Mouse (Mus musculus): ENCODE measurements around the gene Kif1b. TPM values are rescaled to one million over a fixed set of nuclear protein-coding genes. Genes with fewer than 3 reads are reported as not detected.

The Kif1b gene
- polyA plus RNA-seq (2012; rRNA removed) = 9.4 and 19.4 TPM in 2 replicates

DNA sequence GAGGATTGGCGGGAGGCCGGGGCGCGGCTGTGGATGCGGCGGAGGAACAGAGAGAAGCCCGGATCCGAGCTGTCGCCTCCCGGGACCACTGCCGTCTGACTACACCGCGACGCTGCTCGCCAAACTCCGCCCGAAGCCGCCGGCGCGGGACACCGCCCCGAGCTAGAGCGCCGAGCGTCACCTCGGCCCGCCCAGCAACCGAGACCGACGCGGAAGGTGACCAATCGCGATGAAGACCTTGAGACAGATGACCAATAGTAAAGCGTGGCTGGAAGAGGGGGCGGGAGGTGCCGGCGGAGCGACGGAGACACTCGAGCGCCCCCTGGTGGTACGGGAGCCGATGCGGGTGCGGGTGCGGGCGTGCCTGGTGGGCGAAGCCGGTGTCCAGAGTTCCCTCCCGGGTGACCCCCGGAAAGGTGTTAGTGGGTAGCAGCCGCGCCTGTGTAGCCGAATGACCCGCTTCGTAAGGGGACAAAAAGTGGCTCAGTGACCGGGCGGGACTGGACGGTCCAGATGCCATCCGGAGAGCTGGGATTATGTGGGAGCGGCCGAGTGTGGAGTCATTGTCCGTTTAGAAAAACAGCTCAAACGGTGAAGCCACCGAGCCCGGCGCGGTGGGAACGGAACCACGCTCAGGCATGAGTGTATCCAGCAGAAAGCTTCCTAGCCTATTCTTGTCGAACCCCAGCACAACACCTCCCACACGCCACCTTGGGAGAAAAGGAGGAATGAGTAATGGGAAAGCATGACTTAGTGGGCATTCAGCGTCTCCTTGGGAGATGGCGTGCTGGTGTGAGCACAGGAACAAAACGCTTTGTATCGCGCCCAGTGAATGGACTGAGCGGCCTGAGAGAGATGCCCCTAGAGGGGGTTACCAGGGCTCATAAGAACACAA, at the start of gene Kif1b:
TSS of gene Kif1b (minus strand) at position 98 of the 895 bp plus-strand sequence.
- Histone ChIP-seq H3K36me3 (ENCODE audit: control insufficient read depth, insufficient read depth, low read length) (no peaks in the 10 kb centered on the region), H3K27me3 (ENCODE audit: control insufficient read depth, insufficient read depth, low read length) (no peaks in the 10 kb centered on the region), H3K4me1 (ENCODE audit: control insufficient read depth, insufficient read depth, insufficient read length, low read length) (peaks cover under 1% of the 10 kb centered on the region; the same call in 1 of the 2 replicates), H3K4me3 (ENCODE audit: low read depth, low read length) (peak within 1 kb of the TSS; percentile 97), H3K27ac (ENCODE audit: insufficient read depth, low read depth, low read length) (peak within 1 kb of the TSS; percentile 76)
- under 1% methylated on average over 79 of the region's 79 CpGs for WGBS
- peak; percentile 97 for TF ChIP-seq POLR2A (IDR thresholded peaks at IDR 0.05; ENCODE audit: low read depth, low read length)
- TF ChIP-seq CTCF (IDR thresholded peaks at IDR 0.05; ENCODE audit: extremely low read depth, insufficient read length, insufficient replicate concordance, low read depth, low read length) = peak; percentile 84

DNA sequence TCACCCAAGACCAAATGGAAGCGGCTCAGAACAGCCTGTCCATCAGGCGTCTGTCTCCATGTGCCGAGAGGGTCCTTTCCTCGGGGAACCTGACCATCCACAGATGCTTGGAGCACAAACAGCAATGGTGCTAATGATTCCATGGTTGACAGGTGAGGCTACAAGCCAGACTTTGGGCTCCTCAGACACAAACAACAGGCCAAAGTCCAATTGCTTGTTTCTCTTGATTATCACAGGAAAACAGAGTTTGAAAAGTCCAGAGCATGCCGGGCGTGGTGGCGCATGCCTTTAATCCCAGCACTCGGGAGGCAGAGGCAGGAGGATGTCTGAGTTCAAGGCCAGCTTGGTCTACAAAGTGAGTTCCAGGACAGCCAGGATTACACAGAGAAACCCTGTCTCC, 47.2 kb upstream of the Kif1b start:
- H3K4me1 ChIP-seq (ENCODE audit: control insufficient read depth, insufficient read depth, insufficient read length, low read length) = no peaks in the 10 kb centered on the region
- peaks cover 82% of the 10 kb centered on the region for H3K36me3 ChIP-seq (ENCODE audit: control insufficient read depth, insufficient read depth, low read length)
- 86% methylated on average over 8 of the region's 8 CpGs for whole genome bisulfite sequencing
- H3K27me3 ChIP-seq (ENCODE audit: control insufficient read depth, insufficient read depth, low read length) = no peaks in the 10 kb centered on the region
- no peak for TF ChIP-seq CTCF (IDR thresholded peaks at IDR 0.05; ENCODE audit: extremely low read depth, insufficient read length, insufficient replicate concordance, low read depth, low read length)
- TF ChIP-seq POLR2A (IDR thresholded peaks at IDR 0.05; ENCODE audit: low read depth, low read length) = no peak
- H3K4me3 ChIP-seq (ENCODE audit: low read depth, low read length) = no peak overlapping the region
- no peak overlapping the region for H3K27ac ChIP-seq (ENCODE audit: insufficient read depth, low read depth, low read length)

DNA sequence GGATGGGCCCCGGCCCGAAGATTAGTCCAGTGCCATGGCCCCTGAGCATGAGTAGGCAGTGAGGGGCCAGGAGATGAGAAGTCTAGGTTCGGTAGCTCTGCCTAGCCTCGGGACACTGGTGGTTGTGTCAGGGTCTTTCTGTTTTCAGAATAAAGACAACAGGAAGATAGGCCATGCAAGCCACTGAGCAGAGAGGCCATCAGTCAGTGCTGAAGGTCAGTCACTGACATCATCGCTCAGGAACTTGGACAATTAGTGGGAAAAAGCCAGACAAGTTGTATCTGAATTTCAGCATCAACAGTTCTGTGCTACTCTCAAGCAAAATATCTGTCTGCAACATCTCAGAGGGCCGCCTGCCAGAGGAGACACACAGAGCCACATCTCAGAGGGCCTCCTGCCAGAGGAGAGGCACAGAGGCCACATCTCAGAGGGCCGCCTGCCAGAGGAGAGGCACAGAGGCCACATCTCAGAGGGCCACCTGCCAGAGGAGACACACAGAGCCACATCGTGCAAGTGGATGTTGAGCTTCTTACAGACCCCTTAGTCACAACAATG, 44.2 kb upstream of the Kif1b start:
- Histone ChIP-seq H3K27ac (ENCODE audit: insufficient read depth, low read depth, low read length) (no peak overlapping the region), H3K4me3 (ENCODE audit: low read depth, low read length) (no peak overlapping the region), H3K36me3 (ENCODE audit: control insufficient read depth, insufficient read depth, low read length) (peaks cover 78% of the 10 kb centered on the region), H3K4me1 (ENCODE audit: control insufficient read depth, insufficient read depth, insufficient read length, low read length) (no peaks in the 10 kb centered on the region), H3K27me3 (ENCODE audit: control insufficient read depth, insufficient read depth, low read length) (no peaks in the 10 kb centered on the region)
- TF ChIP-seq POLR2A (IDR thresholded peaks at IDR 0.05; ENCODE audit: low read depth, low read length) (no peak), CTCF (IDR thresholded peaks at IDR 0.05; ENCODE audit: extremely low read depth, insufficient read length, insufficient replicate concordance, low read depth, low read length) (no peak)
- 89% methylated on average over 8 of the region's 8 CpGs for WGBS

DNA sequence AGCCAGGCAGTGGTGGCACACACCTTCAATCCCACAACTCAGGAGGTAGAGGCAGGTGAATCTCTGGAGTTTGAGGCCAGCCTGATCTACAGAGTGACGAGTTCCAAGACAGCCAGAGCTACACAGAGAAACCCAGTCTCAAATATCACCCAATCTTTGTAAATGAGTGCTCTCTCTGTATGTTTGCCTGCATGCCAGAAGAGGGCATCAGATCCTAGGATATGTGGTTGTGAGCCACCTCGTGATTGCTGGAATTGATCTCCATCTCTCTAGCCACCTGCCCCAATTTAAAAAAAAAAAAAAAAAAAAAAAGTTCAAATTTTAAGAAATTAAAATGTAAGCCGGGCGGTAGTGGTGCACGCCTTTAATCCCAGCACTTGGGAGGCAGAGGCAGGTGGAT, 41.5 kb upstream of the Kif1b start:
- Histone ChIP-seq H3K36me3 (ENCODE audit: control insufficient read depth, insufficient read depth, low read length) (peaks cover 79% of the 10 kb centered on the region), H3K27me3 (ENCODE audit: control insufficient read depth, insufficient read depth, low read length) (no peaks in the 10 kb centered on the region), H3K4me3 (ENCODE audit: low read depth, low read length) (no peak overlapping the region), H3K27ac (ENCODE audit: insufficient read depth, low read depth, low read length) (no peak overlapping the region), H3K4me1 (ENCODE audit: control insufficient read depth, insufficient read depth, insufficient read length, low read length) (no peaks in the 10 kb centered on the region)
- 76% methylated on average over 5 of the region's 5 CpGs for WGBS
- TF ChIP-seq CTCF (IDR thresholded peaks at IDR 0.05; ENCODE audit: extremely low read depth, insufficient read length, insufficient replicate concordance, low read depth, low read length) (no peak), POLR2A (IDR thresholded peaks at IDR 0.05; ENCODE audit: low read depth, low read length) (no peak)

DNA sequence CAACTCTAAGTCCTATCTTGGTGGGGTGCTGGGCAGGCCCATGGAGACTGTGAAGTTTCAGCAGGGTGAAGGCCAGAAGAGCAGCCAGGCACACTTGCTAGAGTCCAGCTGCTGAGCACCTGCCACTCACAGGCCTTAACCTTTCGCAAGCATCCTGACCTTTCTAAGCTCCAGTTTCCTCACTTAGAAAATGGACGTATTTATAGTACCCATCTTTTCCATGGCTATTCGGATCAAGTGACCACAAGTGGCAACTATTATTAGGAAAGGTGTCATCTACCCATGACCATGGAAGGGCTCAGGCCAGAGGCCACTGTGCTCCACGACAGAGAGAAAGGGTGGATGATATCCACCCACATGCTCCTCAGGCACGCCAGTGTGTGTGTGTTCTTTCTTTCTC, 38.4 kb upstream of the Kif1b start:
- 91% methylated on average over 5 of the region's 5 CpGs for WGBS
- Histone ChIP-seq H3K27ac (ENCODE audit: insufficient read depth, low read depth, low read length) (no peak overlapping the region), H3K36me3 (ENCODE audit: control insufficient read depth, insufficient read depth, low read length) (peaks cover 79% of the 10 kb centered on the region), H3K27me3 (ENCODE audit: control insufficient read depth, insufficient read depth, low read length) (no peaks in the 10 kb centered on the region), H3K4me1 (ENCODE audit: control insufficient read depth, insufficient read depth, insufficient read length, low read length) (peaks cover 1% of the 10 kb centered on the region; the same call in 1 of the 2 replicates), H3K4me3 (ENCODE audit: low read depth, low read length) (no peak overlapping the region)
- TF ChIP-seq POLR2A (IDR thresholded peaks at IDR 0.05; ENCODE audit: low read depth, low read length) (no peak), CTCF (IDR thresholded peaks at IDR 0.05; ENCODE audit: extremely low read depth, insufficient read length, insufficient replicate concordance, low read depth, low read length) (no peak)

DNA sequence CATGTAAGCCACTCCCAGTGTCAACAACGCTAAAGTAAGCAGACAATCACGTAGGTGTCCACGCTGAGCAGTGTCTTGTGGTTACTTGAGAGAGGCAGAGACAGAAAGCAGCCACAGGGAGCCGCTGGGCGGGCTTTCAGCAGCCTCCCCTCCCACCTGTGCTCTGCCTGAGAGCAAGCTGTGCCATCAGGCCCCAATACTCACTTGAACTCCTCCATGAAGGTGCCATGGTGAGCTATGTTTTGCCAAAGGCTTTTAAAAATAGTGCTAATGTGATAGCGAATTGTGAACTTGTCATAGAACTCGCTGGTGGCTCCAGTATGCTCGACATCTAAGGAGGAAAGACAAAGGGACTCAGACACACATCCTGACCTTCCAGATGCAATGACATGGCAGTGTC, 36.8 kb upstream of the Kif1b start:
- Histone ChIP-seq H3K27me3 (ENCODE audit: control insufficient read depth, insufficient read depth, low read length) (no peaks in the 10 kb centered on the region), H3K36me3 (ENCODE audit: control insufficient read depth, insufficient read depth, low read length) (peaks cover 71% of the 10 kb centered on the region), H3K4me1 (ENCODE audit: control insufficient read depth, insufficient read depth, insufficient read length, low read length) (peaks cover 1% of the 10 kb centered on the region; the same call in 1 of the 2 replicates), H3K4me3 (ENCODE audit: low read depth, low read length) (no peak overlapping the region), H3K27ac (ENCODE audit: insufficient read depth, low read depth, low read length) (no peak overlapping the region)
- TF ChIP-seq CTCF (IDR thresholded peaks at IDR 0.05; ENCODE audit: extremely low read depth, insufficient read length, insufficient replicate concordance, low read depth, low read length) = no peak
- TF ChIP-seq POLR2A (IDR thresholded peaks at IDR 0.05; ENCODE audit: low read depth, low read length) = no peak
- WGBS = 78% methylated on average over 8 of the region's 8 CpGs

DNA sequence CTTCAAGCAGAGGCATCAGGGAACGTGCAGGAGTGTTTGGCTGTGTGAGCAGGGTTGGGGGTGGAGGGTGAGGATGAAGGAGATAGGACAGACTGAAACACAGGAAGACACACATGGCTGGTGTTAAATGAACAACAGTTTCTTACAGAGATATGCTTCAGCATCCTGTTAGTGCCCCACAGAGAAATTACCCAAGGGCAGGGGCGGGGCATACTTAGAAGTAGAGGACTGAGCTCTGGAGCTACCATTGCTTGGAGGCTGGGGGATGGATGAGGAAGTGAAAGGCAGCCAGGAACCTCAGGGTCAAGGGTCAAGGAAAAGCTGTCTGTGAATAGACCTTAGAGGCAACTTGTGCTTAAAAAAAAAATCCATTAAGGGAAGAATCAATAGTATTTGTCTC, 33.2 kb upstream of the Kif1b start:
- 63% methylated on average over 2 of the region's 2 CpGs for WGBS
- Histone ChIP-seq H3K4me1 (ENCODE audit: control insufficient read depth, insufficient read depth, insufficient read length, low read length) (peaks cover 1% of the 10 kb centered on the region; the same call in 1 of the 2 replicates), H3K27me3 (ENCODE audit: control insufficient read depth, insufficient read depth, low read length) (no peaks in the 10 kb centered on the region), H3K27ac (ENCODE audit: insufficient read depth, low read depth, low read length) (no peak overlapping the region), H3K4me3 (ENCODE audit: low read depth, low read length) (no peak overlapping the region), H3K36me3 (ENCODE audit: control insufficient read depth, insufficient read depth, low read length) (peaks cover 64% of the 10 kb centered on the region)
- TF ChIP-seq POLR2A (IDR thresholded peaks at IDR 0.05; ENCODE audit: low read depth, low read length) (no peak), CTCF (IDR thresholded peaks at IDR 0.05; ENCODE audit: extremely low read depth, insufficient read length, insufficient replicate concordance, low read depth, low read length) (no peak)
